Mouse (Mus musculus) heart, embryonic 14.5 days (tissue): ENCODE measurements at regions not wholly inside any gene's neighbourhood (a gene's known extent, or its start where the extent isn't known, plus 50 kb on each side); places are given as distances from the start of the nearest gene placed in this dataset.

ENCODE experiments used
- ATAC-seq: fragments of 200-750 bp; cut with Nextera tagmentation; 2 replicates; pipeline ENCODE4 v1.8.0; 2017; ENCODE audit warnings: low read depth, moderate TSS enrichment; ENCODE audit not compliant: insufficient number of reproducible peaks, insufficient read depth, low FRiP score
- H3K27ac ChIP-seq, 2 experiments: fragments of 200-500 bp in 1 of 2; fragments of 300-500 bp in 1 of 2; sonication (generic) in 1 of 2; replicated peaks in 1 of 2; 2 replicates each; pipeline ENCODE4 v1.5.1; 2012 to 2014; ENCODE audit warnings: low read depth in 2 of 2, low read length in 2 of 2, control low read depth in 1 of 2, mild to moderate bottlenecking in 1 of 2, mixed read lengths in 1 of 2; ENCODE audit not compliant: control insufficient read depth in 1 of 2, insufficient read depth in 1 of 2
- H3K27me3 ChIP-seq: fragments of 300-500 bp; sonication (generic); 2 replicates; pipeline ENCODE4 v1.6.1; 2014; ENCODE audit warnings: mild to moderate bottlenecking, low read length, control low read depth; ENCODE audit not compliant: control insufficient read depth, insufficient read depth
- H3K36me3 ChIP-seq: fragments of 300-500 bp; sonication (generic); 2 replicates; pipeline ENCODE4 v1.6.1; 2014; ENCODE audit warnings: mild to moderate bottlenecking, control low read depth, low read length, mixed read lengths; ENCODE audit not compliant: control insufficient read depth, insufficient read depth
- H3K4me1 ChIP-seq, 2 experiments: fragments of 200-500 bp in 1 of 2; fragments of 300-500 bp in 1 of 2; sonication (generic) in 1 of 2; 2 replicates each; pipeline ENCODE4 v1.6.1; 2012 to 2014; ENCODE audit warnings: low read length in 2 of 2, control low read depth in 1 of 2, mixed read lengths in 1 of 2; ENCODE audit not compliant: control insufficient read depth in 2 of 2, insufficient read depth in 2 of 2
- H3K4me2 ChIP-seq: fragments of 300-500 bp; sonication (generic); 2 replicates; pipeline ENCODE4 v1.6.1; 2014; ENCODE audit warnings: mild to moderate bottlenecking, low read length
- H3K4me3 ChIP-seq, 2 experiments: fragments of 200-500 bp in 1 of 2; fragments of 300-500 bp in 1 of 2; sonication (generic) in 1 of 2; 2 replicates each; pipeline ENCODE4 v1.5.1; 2012 to 2014; ENCODE audit warnings: low read length in 2 of 2, mild to moderate bottlenecking in 2 of 2, control low read depth in 1 of 2, low read depth in 1 of 2, moderate library complexity in 1 of 2; ENCODE audit not compliant: control insufficient read depth in 1 of 2, insufficient read depth in 1 of 2
- H3K9ac ChIP-seq: fragments of 300-500 bp; sonication (generic); 2 replicates; pipeline ENCODE4 v1.6.1; 2014; ENCODE audit warnings: mild to moderate bottlenecking, low read length
- H3K9me3 ChIP-seq: fragments of 300-500 bp; sonication (generic); 2 replicates; pipeline ENCODE4 v1.6.1; 2016; ENCODE audit warnings: low read length, control low read depth; ENCODE audit not compliant: control insufficient read depth
- WGBS: fragments of 180-500 bp; shearing (Covaris S2); extraction: QIAGEN DNeasy Blood & Tissue Kit; methylation state at CpG from one replicate; pipeline ENCODE4 v1.1.7; 2014; 5-methylcytosine and 5-hydroxymethylcytosine counted together

GRCm38 (mm10) chr3:109279086-109279485, 61.4 kb upstream of the Vav3 start:
- H3K27ac ChIP-seq = peak overlapping the region; percentile 21 to 24; a peak in 1 of 4 replicates
- 35% methylated on average over 1 of the region's 1 CpGs for WGBS
- no peak for ATAC-seq

GRCm38 (mm10) chr3:109286590-109286989, 53.9 kb upstream of the Vav3 start:
- Histone ChIP-seq H3K36me3 (no peaks in the 10 kb centered on the region), H3K9me3 (no peaks in the 10 kb centered on the region), H3K4me3 (no peak overlapping the region), H3K4me1 (peaks cover 4 to 12% of the 10 kb centered on the region in 2 experiments), H3K4me2 (peak overlapping the region; percentile 16; the same call in 1 of the 2 replicates), H3K9ac (no peak overlapping the region), H3K27me3 (no peaks in the 10 kb centered on the region), H3K27ac (peak overlapping the region; percentile 71 to 78)
- ATAC-seq = peak; percentile 98
- WGBS = 0% methylated on average over 1 of the region's 1 CpGs

More at GRCm38 (mm10) chr3:109279086-109279485, 61.4 kb upstream of the Vav3 start:
- H3K27me3 ChIP-seq = no peaks in the 10 kb centered on the region
- H3K36me3 ChIP-seq = no peaks in the 10 kb centered on the region
- H3K4me1 ChIP-seq = no peaks in the 10 kb centered on the region
- H3K9ac ChIP-seq = no peak overlapping the region
- H3K9me3 ChIP-seq = no peaks in the 10 kb centered on the region
- H3K4me2 ChIP-seq = no peak overlapping the region
- no peak overlapping the region for H3K4me3 ChIP-seq
